Mouse (Mus musculus) small intestine, adult 2 months (tissue): Measurements from ENCODE around the gene Cry2. TPM values are rescaled to one million over a fixed set of nuclear protein-coding genes. Genes with fewer than 3 reads are reported as not detected.
"Not testable (repeated sequence)": the region's sequence is repeated elsewhere in the genome, so short reads cannot be mapped to it uniquely, and the experiment has no call there.

Source experiments
- H3K27ac ChIP-seq: fragments of 200-500 bp; 2 replicates; pipeline ENCODE4 v1.5.1; 2012; ENCODE audit warnings: low read depth, low read length, control low read depth, inconsistent platforms; ENCODE audit not compliant: insufficient read depth
- H3K27me3 ChIP-seq: fragments of 200-500 bp; 2 replicates; pipeline ENCODE4 v1.6.1; 2012; ENCODE audit warnings: mild to moderate bottlenecking, moderate library complexity, low read length, inconsistent platforms; ENCODE audit not compliant: control insufficient read depth, insufficient read depth
- H3K36me3 ChIP-seq: fragments of 200-500 bp; 2 replicates; pipeline ENCODE4 v1.6.1; 2012; ENCODE audit warnings: mild to moderate bottlenecking, low read length, control low read depth, inconsistent platforms; ENCODE audit not compliant: control insufficient read depth, insufficient read depth
- H3K4me1 ChIP-seq: fragments of 200-500 bp; 2 replicates; pipeline ENCODE4 v1.6.1; 2012; ENCODE audit warnings: low read length, inconsistent platforms, mixed read lengths; ENCODE audit not compliant: control insufficient read depth, insufficient read depth, insufficient read length
- H3K4me3 ChIP-seq: fragments of 200-500 bp; 2 replicates; pipeline ENCODE4 v1.5.1; 2012; ENCODE audit warnings: low read depth, mild to moderate bottlenecking, control low read depth, inconsistent platforms, low read length, moderate library complexity
- CTCF ChIP-seq: fragments of 200-500 bp; IDR thresholded peaks from 2 replicates; pipeline ENCODE4 v1.5.1; 2012; ENCODE audit warnings: low read depth, mild to moderate bottlenecking, control low read depth, inconsistent platforms, low read length, moderate library complexity, mixed read lengths; ENCODE audit not compliant: insufficient replicate concordance, insufficient read length; ENCODE audit errors: extremely low read depth
- POLR2A ChIP-seq: fragments of 200-500 bp; IDR thresholded peaks from 2 replicates; pipeline ENCODE4 v1.6.1; 2012; ENCODE audit warnings: low read depth, mild to moderate bottlenecking, control low read depth, inconsistent platforms, low read length, moderate library complexity
- WGBS: fragments of 180-500 bp; shearing (Covaris S2); methylation state at CpG from one replicate; pipeline ENCODE4 v1.1.7; 2018; 5-methylcytosine and 5-hydroxymethylcytosine counted together
- polyA plus RNA-seq: library from polyadenylated mRNA; depleted of rRNA; stranded (reverse); fragments of >200 nt; gene quantifications from 2 replicates; pipeline ENCODE4 v1.2.3, GENCODE M21; 2012; rRNA removed

Cry2 gene
- polyA plus RNA-seq, result 4.7 and 13.1 TPM in 2 replicates

- H3K4me1 ChIP-seq, result peaks cover 27% of the 10 kb centered on the region
- no peaks in the 10 kb centered on the region for H3K27me3 ChIP-seq
- H3K27ac ChIP-seq, result peak within 1 kb of the TSS; percentile 73
- under 1% methylated on average over 76 of the region's 76 CpGs for WGBS
- peak within 1 kb of the TSS; percentile 68 for H3K4me3 ChIP-seq
- TF ChIP-seq POLR2A (peak; percentile 88), CTCF (no peak)
- no peaks in the 10 kb centered on the region for H3K36me3 ChIP-seq
Observed at GRCm38 (mm10) chr2:92433578-92434374, at the start of gene Cry2. Gene Cry2, minus strand, starts transcription at chr2:92434043.

- 50% methylated on average over 5 of the region's 5 CpGs for WGBS
- Histone ChIP-seq H3K4me3 (no peak overlapping the region), H3K27me3 (no peaks in the 10 kb centered on the region), H3K36me3 (no peaks in the 10 kb centered on the region), H3K4me1 (peaks cover 11% of the 10 kb centered on the region; the same call in 1 of the 2 replicates), H3K27ac (no peak overlapping the region)
- no peak for TF ChIP-seq CTCF
- no peak for TF ChIP-seq POLR2A
Observed at GRCm38 (mm10) chr2:92483505-92483904, 49.7 kb upstream of the Cry2 start.

GRCm38 (mm10) chr2:92482551-92482950 is 48.7 kb upstream of the Cry2 start:
- H3K4me3 ChIP-seq, result no peak overlapping the region
- no peak overlapping the region for H3K27ac ChIP-seq
- H3K36me3 ChIP-seq, result no peaks in the 10 kb centered on the region
- H3K4me1 ChIP-seq, result peaks cover 11% of the 10 kb centered on the region; the same call in 1 of the 2 replicates
- H3K27me3 ChIP-seq, result no peaks in the 10 kb centered on the region
- 29% methylated on average over 1 of the region's 1 CpGs for WGBS
- TF ChIP-seq CTCF (no peak), POLR2A (no peak)

GRCm38 (mm10) chr2:92478313-92478688 is 44.5 kb upstream of the Cry2 start:
- H3K27me3 ChIP-seq, result no peaks in the 10 kb centered on the region
- H3K27ac ChIP-seq, result no peak overlapping the region
- H3K36me3 ChIP-seq, result no peaks in the 10 kb centered on the region
- 79% methylated on average over 4 of the region's 4 CpGs for WGBS
- TF ChIP-seq CTCF, result no peak
- no peak for TF ChIP-seq POLR2A
- no peak overlapping the region for H3K4me3 ChIP-seq
- H3K4me1 ChIP-seq, result peaks cover 6% of the 10 kb centered on the region

- Histone ChIP-seq H3K4me1 (peaks cover 6% of the 10 kb centered on the region), H3K36me3 (no peaks in the 10 kb centered on the region), H3K4me3 (no peak overlapping the region), H3K27me3 (no peaks in the 10 kb centered on the region), H3K27ac (no peak overlapping the region)
- 75% methylated on average over 12 of the region's 12 CpGs for WGBS
- TF ChIP-seq POLR2A (no peak), CTCF (no peak)
Observed at GRCm38 (mm10) chr2:92477672-92478312, 43.9 kb upstream of the Cry2 start.

GRCm38 (mm10) chr2:92476580-92476979 is 42.7 kb upstream of the Cry2 start:
- peak overlapping the region; percentile 60 for H3K27ac ChIP-seq
- WGBS, result 44% methylated on average over 7 of the region's 7 CpGs
- not testable (repeated sequence) for H3K36me3 ChIP-seq, H3K4me3 ChIP-seq, H3K4me1 ChIP-seq, H3K27me3 ChIP-seq

- TF ChIP-seq CTCF, result no peak
- no peak for TF ChIP-seq POLR2A
- WGBS, result 75% methylated on average over 2 of the region's 2 CpGs
- no peak overlapping the region for H3K27ac ChIP-seq
- H3K4me1 ChIP-seq, result peaks cover 6% of the 10 kb centered on the region
- H3K36me3 ChIP-seq, result no peaks in the 10 kb centered on the region
- H3K27me3 ChIP-seq, result no peaks in the 10 kb centered on the region
- no peak overlapping the region for H3K4me3 ChIP-seq
Observed at GRCm38 (mm10) chr2:92475711-92476110, 41.9 kb upstream of the Cry2 start.
